Mouse (Mus musculus): ENCODE data around the gene Sipa1. TPM values are rescaled to one million over a fixed set of nuclear protein-coding genes. Genes with fewer than 3 reads are reported as not detected.

The Sipa1 gene
- polyA plus RNA-seq, 1 experiment from 2014 or later = 8.2 TPM

DNA sequence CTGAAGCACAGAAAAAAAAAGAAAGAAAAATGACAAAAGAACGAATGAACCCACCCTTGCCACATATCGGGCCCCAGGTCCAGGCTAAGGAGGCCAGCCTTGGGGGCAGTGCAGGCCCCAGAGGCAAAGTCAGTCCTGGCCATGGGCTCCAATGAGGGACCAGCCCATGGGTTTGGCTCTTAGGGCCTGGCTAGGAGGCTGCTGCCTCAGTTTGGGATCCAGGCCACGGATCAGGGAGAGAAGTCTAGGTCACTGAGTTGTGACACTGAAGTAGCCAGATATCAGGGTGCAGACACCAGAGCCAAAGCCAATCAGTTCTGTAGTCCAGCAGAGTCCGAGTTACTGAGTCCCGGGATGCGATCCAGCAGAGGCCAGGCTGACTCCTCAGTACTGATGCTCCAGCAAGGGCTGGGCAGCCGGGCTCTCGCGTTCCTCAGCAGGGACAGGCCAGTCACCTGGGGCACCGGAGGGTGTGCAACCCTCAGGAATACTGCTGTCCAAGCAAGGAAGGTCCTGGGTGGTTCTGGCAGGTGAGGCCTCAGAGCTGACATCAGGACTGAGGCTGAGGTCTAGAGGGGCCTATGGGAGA, 1.3 kb upstream of the Sipa1 start:
- H3K9ac ChIP-seq (ENCODE audit: low read depth, low read length) = no peak overlapping the region
- H3K36me3 ChIP-seq (ENCODE audit: control insufficient read depth, insufficient read depth) = peaks cover 54% of the 10 kb centered on the region
- H3K9me3 ChIP-seq (ENCODE audit: control insufficient read depth) = no peaks in the 10 kb centered on the region
- no peak for TF ChIP-seq CTCF (IDR thresholded peaks at IDR 0.05; ENCODE audit: low read depth)
- no peak overlapping the region for H3K4me2 ChIP-seq (replicated peaks; ENCODE audit: low read depth)
- no peak overlapping the region for H3K27ac ChIP-seq (ENCODE audit: low read depth, low read length)
- H3K4me1 ChIP-seq (replicated peaks; ENCODE audit: control insufficient read depth, insufficient read depth, low read length) = peaks cover 6% of the 10 kb centered on the region
- H3K4me3 ChIP-seq (ENCODE audit: low read depth, low read length) = no peak overlapping the region
- no peak for ATAC-seq
- no peaks in the 10 kb centered on the region for H3K27me3 ChIP-seq (replicated peaks; ENCODE audit: control insufficient read depth, insufficient read depth, low read length)
- 93% methylated on average over 10 of the region's 10 CpGs for WGBS

GRCm38 (mm10) chr19:5662310-5662709, 1.2 kb downstream of the Sipa1 start:
- Histone ChIP-seq H3K4me1 (replicated peaks; ENCODE audit: control insufficient read depth, insufficient read depth, low read length) (peaks cover 6% of the 10 kb centered on the region), H3K9ac (ENCODE audit: low read depth, low read length) (no peak overlapping the region), H3K27ac (ENCODE audit: low read depth, low read length) (no peak overlapping the region), H3K4me3 (ENCODE audit: low read depth, low read length) (peak overlapping the region; percentile 49), H3K36me3 (ENCODE audit: control insufficient read depth, insufficient read depth) (peaks cover 52% of the 10 kb centered on the region), H3K4me2 (replicated peaks; ENCODE audit: low read depth) (peak overlapping the region; percentile 78), H3K9me3 (ENCODE audit: control insufficient read depth) (no peaks in the 10 kb centered on the region), H3K27me3 (replicated peaks; ENCODE audit: control insufficient read depth, insufficient read depth, low read length) (no peaks in the 10 kb centered on the region)
- no peak for ATAC-seq
- no peak for TF ChIP-seq CTCF (IDR thresholded peaks at IDR 0.05; ENCODE audit: low read depth)
- 76% methylated on average over 8 of the region's 8 CpGs for WGBS

DNA sequence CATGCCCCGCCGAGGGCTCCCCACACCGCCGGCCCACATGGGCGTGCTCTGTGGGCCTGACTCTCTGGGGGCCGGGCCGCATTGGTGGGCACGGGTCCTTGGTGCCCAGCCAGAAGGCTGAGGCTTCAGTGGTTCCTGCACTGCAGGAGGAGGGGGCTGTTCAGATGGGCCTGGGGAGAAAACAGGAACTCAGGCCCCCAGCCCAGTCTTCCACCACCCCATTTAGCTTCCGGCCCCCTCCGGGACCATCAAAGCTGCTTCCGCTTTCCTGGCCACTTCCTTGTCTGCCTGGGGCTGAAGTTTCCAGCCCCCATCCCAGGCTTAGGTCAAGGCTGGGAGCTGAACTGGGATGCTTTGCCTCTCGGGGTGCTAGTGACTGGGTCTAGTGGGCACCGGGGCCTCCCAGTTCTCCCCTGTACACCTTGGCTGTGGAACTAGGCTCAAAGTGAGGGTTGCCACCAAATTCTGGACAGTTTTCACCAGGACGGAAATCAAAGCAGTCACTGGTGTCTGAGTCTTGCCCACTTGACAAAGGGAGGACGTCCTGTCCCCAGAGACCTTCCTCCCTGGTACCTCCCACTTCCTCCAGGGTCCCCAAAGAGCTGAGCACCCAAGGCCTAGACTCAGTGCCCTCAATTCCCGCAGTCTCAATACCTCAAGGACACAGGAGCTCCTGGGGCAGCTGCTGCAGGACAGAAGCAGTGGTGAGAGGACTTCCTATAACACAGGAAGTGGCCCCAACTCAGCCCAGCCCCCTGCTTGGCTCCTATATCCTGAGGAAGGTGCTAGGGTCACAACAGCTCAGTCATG, 2.4 kb downstream of the Sipa1 start:
- peak overlapping the region; percentile 78 for H3K4me2 ChIP-seq (replicated peaks; ENCODE audit: low read depth)
- H3K4me1 ChIP-seq (replicated peaks; ENCODE audit: control insufficient read depth, insufficient read depth, low read length) = peaks cover 6% of the 10 kb centered on the region
- H3K9me3 ChIP-seq (ENCODE audit: control insufficient read depth) = no peaks in the 10 kb centered on the region
- H3K9ac ChIP-seq (ENCODE audit: low read depth, low read length) = no peak overlapping the region
- TF ChIP-seq CTCF (IDR thresholded peaks at IDR 0.05; ENCODE audit: low read depth) = no peak
- peaks cover 41% of the 10 kb centered on the region for H3K36me3 ChIP-seq (ENCODE audit: control insufficient read depth, insufficient read depth)
- WGBS = 70% methylated on average over 7 of the region's 16 CpGs
- no peaks in the 10 kb centered on the region for H3K27me3 ChIP-seq (replicated peaks; ENCODE audit: control insufficient read depth, insufficient read depth, low read length)
- peak overlapping the region; percentile 11; the same call in 1 of the 2 replicates for H3K4me3 ChIP-seq (ENCODE audit: low read depth, low read length)
- H3K27ac ChIP-seq (ENCODE audit: low read depth, low read length) = no peak overlapping the region
- no peak for ATAC-seq

- Histone ChIP-seq H3K4me3 (ENCODE audit: low read depth, low read length) (peak overlapping the region; percentile 35), H3K9me3 (ENCODE audit: control insufficient read depth) (no peaks in the 10 kb centered on the region), H3K4me1 (replicated peaks; ENCODE audit: control insufficient read depth, insufficient read depth, low read length) (no peaks in the 10 kb centered on the region; the same call in 1 of the 2 replicates), H3K4me2 (replicated peaks; ENCODE audit: low read depth) (peak overlapping the region; percentile 76), H3K9ac (ENCODE audit: low read depth, low read length) (no peak overlapping the region), H3K27ac (ENCODE audit: low read depth, low read length) (no peak overlapping the region), H3K36me3 (ENCODE audit: control insufficient read depth, insufficient read depth) (peaks cover 48% of the 10 kb centered on the region), H3K27me3 (replicated peaks; ENCODE audit: control insufficient read depth, insufficient read depth, low read length) (no peaks in the 10 kb centered on the region)
- 26% methylated on average over 43 of the region's 43 CpGs for WGBS
- TF ChIP-seq CTCF (IDR thresholded peaks at IDR 0.05; ENCODE audit: low read depth) = no peak
- no peak; the same call in 1 of the 2 replicates for ATAC-seq
Observed at GRCm38 (mm10) chr19:5654720-5655298, 8.7 kb downstream of the Sipa1 start.

DNA sequence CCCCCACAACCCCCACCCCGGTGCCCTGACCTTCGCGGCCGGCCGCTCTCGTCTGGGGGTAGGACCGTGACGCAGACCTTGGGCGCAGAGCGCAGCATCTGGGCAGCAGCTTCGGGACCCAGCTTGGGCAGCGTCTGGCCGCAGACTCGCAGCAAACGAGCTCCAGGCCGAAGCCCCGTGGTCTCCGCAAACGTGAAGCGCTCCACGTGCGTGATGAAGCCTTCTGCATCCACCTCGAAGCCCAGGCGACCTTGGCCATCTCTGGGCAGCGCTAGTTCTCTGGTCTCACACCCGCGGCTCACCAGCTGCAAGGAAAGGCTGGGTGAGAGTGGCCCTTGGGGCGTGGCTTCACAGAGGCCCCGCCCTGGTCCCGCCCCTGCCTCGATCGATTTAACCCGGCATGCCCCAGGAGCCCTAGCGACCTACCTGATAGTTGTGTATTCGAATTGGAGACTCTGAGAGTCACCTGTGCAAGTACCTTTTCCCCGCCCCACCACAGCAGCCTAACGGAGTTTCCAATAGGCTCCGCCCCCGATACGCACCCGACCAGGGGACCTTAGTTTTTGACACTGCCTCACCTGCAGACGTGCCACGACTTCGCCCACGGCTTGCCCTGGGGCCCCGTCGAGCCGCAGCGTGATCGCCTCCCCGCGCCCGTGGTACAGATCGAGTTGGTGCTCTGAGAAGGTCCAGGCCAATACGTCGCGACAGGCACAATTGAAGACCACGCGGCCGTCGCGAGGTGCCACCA, 9.4 kb downstream of the Sipa1 start:
- WGBS = 18% methylated on average over 62 of the region's 62 CpGs
- Histone ChIP-seq H3K27me3 (replicated peaks; ENCODE audit: control insufficient read depth, insufficient read depth, low read length) (no peaks in the 10 kb centered on the region), H3K4me3 (ENCODE audit: low read depth, low read length) (peak overlapping the region; percentile 35), H3K4me1 (replicated peaks; ENCODE audit: control insufficient read depth, insufficient read depth, low read length) (no peaks in the 10 kb centered on the region; the same call in 1 of the 2 replicates), H3K9me3 (ENCODE audit: control insufficient read depth) (no peaks in the 10 kb centered on the region), H3K27ac (ENCODE audit: low read depth, low read length) (no peak overlapping the region), H3K36me3 (ENCODE audit: control insufficient read depth, insufficient read depth) (peaks cover 44% of the 10 kb centered on the region), H3K4me2 (replicated peaks; ENCODE audit: low read depth) (peak overlapping the region; percentile 76), H3K9ac (ENCODE audit: low read depth, low read length) (no peak overlapping the region)
- TF ChIP-seq CTCF (IDR thresholded peaks at IDR 0.05; ENCODE audit: low read depth) = no peak
- peak; percentile 77 for ATAC-seq

DNA sequence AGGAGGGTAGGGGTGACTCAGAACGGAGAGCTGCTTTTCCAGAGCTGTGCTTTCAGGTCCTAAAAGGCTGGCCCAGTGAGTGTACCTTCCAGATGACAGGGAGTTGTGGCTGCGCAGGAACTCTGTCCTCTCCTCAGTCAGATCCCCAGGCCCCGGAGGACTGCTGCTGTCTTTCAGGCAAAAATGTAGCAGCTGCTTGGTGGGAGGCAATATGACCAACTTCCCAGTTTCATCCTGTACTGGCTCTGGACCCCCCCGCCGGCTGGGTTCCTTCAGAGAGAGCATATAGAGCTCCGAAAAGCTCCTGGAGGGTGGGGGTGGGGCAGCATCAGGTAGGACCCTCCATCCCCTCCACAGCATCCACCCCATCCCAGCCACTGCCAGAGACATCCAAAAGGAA, 10.9 kb downstream of the Sipa1 start:
- H3K4me1 ChIP-seq (replicated peaks; ENCODE audit: control insufficient read depth, insufficient read depth, low read length) = peaks cover 7% of the 10 kb centered on the region; the same call in 1 of the 2 replicates
- H3K9ac ChIP-seq (ENCODE audit: low read depth, low read length) = no peak overlapping the region
- no peaks in the 10 kb centered on the region for H3K9me3 ChIP-seq (ENCODE audit: control insufficient read depth)
- H3K4me2 ChIP-seq (replicated peaks; ENCODE audit: low read depth) = no peak overlapping the region
- TF ChIP-seq CTCF (IDR thresholded peaks at IDR 0.05; ENCODE audit: low read depth) = no peak
- peaks cover 42% of the 10 kb centered on the region for H3K36me3 ChIP-seq (ENCODE audit: control insufficient read depth, insufficient read depth)
- 82% methylated on average over 6 of the region's 6 CpGs for WGBS
- H3K27me3 ChIP-seq (replicated peaks; ENCODE audit: control insufficient read depth, insufficient read depth, low read length) = no peaks in the 10 kb centered on the region
- ATAC-seq = no peak
- no peak overlapping the region for H3K4me3 ChIP-seq (ENCODE audit: low read depth, low read length)
- H3K27ac ChIP-seq (ENCODE audit: low read depth, low read length) = no peak overlapping the region

Data from intestine, postnatal 0 days (tissue).